Mouse (Mus musculus): ENCODE measurements around the gene Cttn. TPM values are rescaled to one million over a fixed set of nuclear protein-coding genes. Genes with fewer than 3 reads are reported as not detected.
A peak's percentile ranks its signal among the peaks of the same experiment; 100 is the strongest.

The Cttn gene
- polyA plus RNA-seq, 1 experiment from 2014 or later, result 34.1 TPM

DNA sequence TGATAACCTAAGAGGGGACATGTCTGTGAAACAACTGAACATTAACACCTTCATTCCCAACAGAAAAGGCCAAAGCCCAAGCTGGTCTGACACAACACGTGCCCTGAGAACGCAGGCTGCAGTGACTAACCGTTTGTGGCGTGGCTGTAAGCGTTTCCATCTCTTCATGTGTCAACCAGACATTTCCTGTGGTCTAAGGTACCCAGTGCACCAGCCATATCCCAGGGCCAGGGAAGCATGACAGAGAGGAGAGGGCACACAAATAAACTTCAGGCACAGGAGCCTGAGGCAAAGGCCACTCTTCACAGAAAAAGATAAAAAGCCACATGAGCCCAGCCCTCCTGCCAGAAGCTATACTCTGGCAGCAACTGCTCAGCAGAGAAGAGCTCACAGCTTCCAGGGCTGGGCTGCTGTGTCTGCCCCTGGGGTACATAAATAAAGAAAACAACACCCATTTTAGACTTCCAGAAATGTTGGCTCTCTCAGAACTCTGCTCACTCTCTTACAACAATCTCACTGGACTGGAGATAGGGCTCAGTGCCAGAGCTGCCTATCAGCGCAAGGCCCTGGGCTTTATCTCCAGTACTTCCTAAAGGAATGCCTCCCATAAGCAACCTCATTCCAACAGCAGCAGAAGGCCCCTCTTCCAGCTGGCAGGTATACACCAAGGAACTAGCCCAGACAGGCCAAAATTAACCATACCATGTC is 18.4 kb upstream of the Cttn start:
- H3K36me3 ChIP-seq (ENCODE audit: control insufficient read depth, insufficient read depth), result peaks cover 13% of the 10 kb centered on the region

DNA sequence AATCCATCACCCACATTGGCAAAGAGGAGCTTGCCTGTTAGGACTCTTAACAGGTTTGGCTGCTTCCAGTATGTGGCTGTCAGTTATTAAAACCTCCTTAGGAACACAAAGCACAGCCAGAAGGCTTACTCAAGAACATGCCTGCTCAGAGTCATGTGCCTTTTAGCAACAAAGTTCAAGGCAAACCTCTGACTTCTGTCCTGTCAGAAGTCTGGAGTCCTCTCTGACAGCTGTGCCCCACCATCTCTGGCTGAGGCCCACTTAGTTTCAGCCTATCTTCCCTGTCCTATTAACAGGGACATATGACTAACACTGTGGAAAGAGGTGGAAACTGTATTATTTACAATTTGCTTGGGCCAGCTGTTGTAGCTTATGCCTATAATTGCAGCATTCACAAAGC is 9.5 kb upstream of the Cttn start:
- Histone ChIP-seq H3K9ac (ENCODE audit: low read depth, low read length) (no peak overlapping the region), H3K4me3 (ENCODE audit: low read depth, low read length) (no peak overlapping the region), H3K27ac (ENCODE audit: low read length) (no peak overlapping the region), H3K27me3 (ENCODE audit: control insufficient read depth, insufficient read depth, low read depth, low read length) (no peaks in the 10 kb centered on the region), H3K9me3 (replicated peaks; ENCODE audit: control insufficient read depth, low read length) (no peaks in the 10 kb centered on the region), H3K4me2 (ENCODE audit: low read depth, low read length) (no peak overlapping the region), H3K36me3 (ENCODE audit: control insufficient read depth, insufficient read depth) (peaks cover 27% of the 10 kb centered on the region), H3K4me1 (ENCODE audit: control insufficient read depth, low read depth, low read length) (no peaks in the 10 kb centered on the region)
- no peak for ATAC-seq (ENCODE audit: low read depth)

More for the DNA sequence above, 18.4 kb upstream of the Cttn start:
- Histone ChIP-seq H3K9me3 (replicated peaks; ENCODE audit: control insufficient read depth, low read length) (no peaks in the 10 kb centered on the region), H3K27me3 (ENCODE audit: control insufficient read depth, insufficient read depth, low read depth, low read length) (no peaks in the 10 kb centered on the region), H3K4me1 (ENCODE audit: control insufficient read depth, low read depth, low read length) (peaks cover 32% of the 10 kb centered on the region), H3K27ac (ENCODE audit: low read length) (peak overlapping the region; percentile 42; the same call in 1 of the 2 replicates), H3K4me2 (ENCODE audit: low read depth, low read length) (no peak overlapping the region), H3K4me3 (ENCODE audit: low read depth, low read length) (no peak overlapping the region), H3K9ac (ENCODE audit: low read depth, low read length) (no peak overlapping the region)
- 23% methylated on average over 6 of the region's 6 CpGs for WGBS (ENCODE audit: insufficient replicate concordance)
- peak; percentile 33; the same call in 1 of the 2 replicates for ATAC-seq (ENCODE audit: low read depth)

DNA sequence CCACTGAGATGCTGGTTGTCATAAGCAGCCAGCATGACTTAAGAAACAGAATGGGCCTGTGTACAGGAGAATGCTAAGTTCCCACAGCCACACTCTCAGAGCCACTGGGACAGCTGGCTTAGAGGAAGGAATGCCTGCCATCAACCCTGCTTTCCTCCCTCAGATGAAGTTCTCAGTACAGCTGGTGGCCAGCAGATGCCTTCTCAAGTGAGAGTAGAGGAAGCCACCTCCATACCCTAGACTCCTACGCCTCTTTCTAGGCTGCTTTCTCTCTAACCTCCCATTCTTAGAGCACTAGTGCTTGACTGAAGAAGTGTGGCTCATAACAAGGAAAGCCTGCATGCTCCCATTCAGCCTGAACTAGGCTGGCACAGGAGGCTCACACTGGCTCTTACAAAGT is 8.8 kb upstream of the Cttn start:
- Histone ChIP-seq H3K9ac (ENCODE audit: low read depth, low read length) (no peak overlapping the region), H3K27ac (ENCODE audit: low read length) (no peak overlapping the region), H3K4me1 (ENCODE audit: control insufficient read depth, low read depth, low read length) (no peaks in the 10 kb centered on the region), H3K27me3 (ENCODE audit: control insufficient read depth, insufficient read depth, low read depth, low read length) (no peaks in the 10 kb centered on the region), H3K4me3 (ENCODE audit: low read depth, low read length) (no peak overlapping the region), H3K36me3 (ENCODE audit: control insufficient read depth, insufficient read depth) (peaks cover 26% of the 10 kb centered on the region), H3K4me2 (ENCODE audit: low read depth, low read length) (no peak overlapping the region), H3K9me3 (replicated peaks; ENCODE audit: control insufficient read depth, low read length) (no peaks in the 10 kb centered on the region)
- 86% methylated on average over 1 of the region's 1 CpGs for WGBS (ENCODE audit: insufficient replicate concordance)
- no peak for ATAC-seq (ENCODE audit: low read depth)

DNA sequence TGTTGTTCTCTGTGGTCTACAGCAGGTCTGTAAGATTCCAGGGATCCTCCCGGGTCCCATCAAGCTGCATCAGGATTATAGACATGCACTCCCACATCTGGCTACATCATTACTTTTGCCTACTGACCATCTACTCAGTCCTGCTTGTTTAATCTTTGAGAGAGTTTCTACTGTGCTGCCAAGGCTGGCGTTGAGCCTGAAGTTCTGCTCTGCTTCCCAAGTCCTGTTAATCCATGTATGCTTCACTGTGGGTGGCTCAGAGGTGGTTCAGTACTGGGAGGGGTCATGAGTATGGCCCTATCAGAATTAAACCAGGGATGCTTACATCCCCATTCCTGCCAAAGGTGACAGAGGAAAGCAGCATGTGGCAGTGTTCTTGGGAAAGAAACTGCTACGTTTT is 4.9 kb upstream of the Cttn start:
- Histone ChIP-seq H3K9ac (ENCODE audit: low read depth, low read length) (no peak overlapping the region), H3K4me2 (ENCODE audit: low read depth, low read length) (no peak overlapping the region), H3K9me3 (replicated peaks; ENCODE audit: control insufficient read depth, low read length) (no peaks in the 10 kb centered on the region), H3K27ac (ENCODE audit: low read length) (no peak overlapping the region), H3K36me3 (ENCODE audit: control insufficient read depth, insufficient read depth) (peaks cover 4% of the 10 kb centered on the region), H3K4me1 (ENCODE audit: control insufficient read depth, low read depth, low read length) (peaks cover 5% of the 10 kb centered on the region; the same call in 1 of the 2 replicates), H3K27me3 (ENCODE audit: control insufficient read depth, insufficient read depth, low read depth, low read length) (no peaks in the 10 kb centered on the region), H3K4me3 (ENCODE audit: low read depth, low read length) (no peak overlapping the region)
- 76% methylated on average over 3 of the region's 3 CpGs for WGBS (ENCODE audit: insufficient replicate concordance)
- no peak for ATAC-seq (ENCODE audit: low read depth)

DNA sequence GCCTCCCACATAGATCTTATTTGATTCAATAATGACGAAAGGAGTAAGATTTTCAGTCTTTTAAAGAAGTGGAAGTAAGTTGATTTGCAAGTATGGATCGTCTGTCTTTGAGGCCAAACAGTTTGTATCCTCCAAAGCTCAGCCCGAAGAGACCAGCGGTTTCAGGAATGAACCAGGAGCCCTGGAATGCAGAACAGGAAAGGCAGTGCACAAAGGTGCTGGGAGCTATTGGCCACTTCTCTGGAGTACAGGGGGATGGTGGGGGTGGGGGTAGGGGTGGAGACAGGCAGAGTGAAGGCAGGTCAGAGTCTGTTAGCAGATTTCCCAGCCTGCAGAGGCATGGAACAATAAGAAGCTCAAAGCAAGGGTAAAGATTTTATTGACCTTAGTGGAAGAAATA is 2.7 kb upstream of the Cttn start:
- peaks cover 16% of the 10 kb centered on the region for H3K4me1 ChIP-seq (ENCODE audit: control insufficient read depth, low read depth, low read length)
- H3K27me3 ChIP-seq (ENCODE audit: control insufficient read depth, insufficient read depth, low read depth, low read length), result no peaks in the 10 kb centered on the region
- H3K9ac ChIP-seq (ENCODE audit: low read depth, low read length), result no peak overlapping the region
- H3K27ac ChIP-seq (ENCODE audit: low read length), result no peak overlapping the region
- ATAC-seq (ENCODE audit: low read depth), result no peak
- 45% methylated on average over 4 of the region's 4 CpGs for WGBS (ENCODE audit: insufficient replicate concordance)
- no peaks in the 10 kb centered on the region for H3K9me3 ChIP-seq (replicated peaks; ENCODE audit: control insufficient read depth, low read length)
- H3K4me2 ChIP-seq (ENCODE audit: low read depth, low read length), result no peak overlapping the region
- H3K36me3 ChIP-seq (ENCODE audit: control insufficient read depth, insufficient read depth), result peaks cover under 1% of the 10 kb centered on the region; the same call in 1 of the 2 replicates
- no peak overlapping the region for H3K4me3 ChIP-seq (ENCODE audit: low read depth, low read length)

DNA sequence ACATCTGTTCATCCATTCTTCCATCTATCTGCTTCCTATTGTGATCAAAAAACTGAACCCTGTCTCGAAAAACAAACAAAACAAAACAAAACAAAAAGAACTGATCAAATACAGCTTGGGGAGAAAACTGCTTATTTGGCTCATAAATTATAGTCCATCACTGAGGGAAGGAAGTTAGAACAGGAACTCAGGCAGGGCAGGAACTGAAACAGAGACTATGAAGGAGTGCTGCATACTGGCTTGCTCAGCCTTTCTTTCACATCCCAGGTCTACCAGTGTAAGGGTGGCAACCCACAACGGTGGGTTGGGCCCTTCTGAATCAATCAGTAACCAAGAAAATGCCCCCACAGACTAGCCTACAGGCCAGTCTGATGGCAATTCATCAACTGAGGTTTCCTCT is 294 bp upstream of the Cttn start:
- H3K36me3 ChIP-seq (ENCODE audit: control insufficient read depth, insufficient read depth), result no peaks in the 10 kb centered on the region
- H3K4me3 ChIP-seq (ENCODE audit: low read depth, low read length), result peak overlapping the region; percentile 85
- ATAC-seq (ENCODE audit: low read depth), result no peak
- H3K4me1 ChIP-seq (ENCODE audit: control insufficient read depth, low read depth, low read length), result peaks cover 16% of the 10 kb centered on the region
- no peaks in the 10 kb centered on the region for H3K9me3 ChIP-seq (replicated peaks; ENCODE audit: control insufficient read depth, low read length)
- H3K9ac ChIP-seq (ENCODE audit: low read depth, low read length), result peak overlapping the region; percentile 86; the same call in 1 of the 2 replicates
- WGBS (ENCODE audit: insufficient replicate concordance), result 45% methylated on average over 2 of the region's 2 CpGs
- peak overlapping the region; percentile 44 for H3K27ac ChIP-seq (ENCODE audit: low read length)
- no peaks in the 10 kb centered on the region for H3K27me3 ChIP-seq (ENCODE audit: control insufficient read depth, insufficient read depth, low read depth, low read length)
- peak overlapping the region; percentile 88 for H3K4me2 ChIP-seq (ENCODE audit: low read depth, low read length)

DNA sequence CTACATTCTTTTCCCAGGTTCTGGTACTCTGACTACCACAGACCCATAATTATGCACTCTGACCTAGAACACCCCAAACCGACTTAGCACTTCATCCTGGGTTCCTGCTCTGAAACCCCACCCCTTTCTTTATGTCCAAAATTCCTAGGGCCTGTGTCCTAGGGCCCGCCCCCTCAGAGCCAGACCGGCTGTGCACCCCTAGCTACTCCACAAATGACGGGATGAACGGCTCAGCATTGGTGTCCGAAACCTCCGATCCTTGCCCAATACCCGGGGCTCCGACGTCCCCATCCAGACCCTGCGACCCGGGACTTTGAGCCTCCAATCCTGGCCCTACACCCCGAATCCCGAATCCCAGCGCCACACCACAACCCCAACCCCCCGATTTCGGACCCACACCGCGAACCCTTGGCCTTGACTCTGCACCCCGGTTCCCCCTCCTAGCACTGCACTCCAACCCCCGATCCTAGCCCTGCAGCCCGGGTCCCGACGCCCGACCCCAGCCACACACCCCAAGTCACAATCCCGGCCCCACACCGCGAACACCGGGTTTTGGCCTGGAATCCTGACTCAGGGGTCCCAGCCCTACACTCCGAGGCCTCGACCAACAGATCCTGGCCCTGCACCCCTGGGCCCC is 783 bp downstream of the Cttn start:
- peak overlapping the region; percentile 88 for H3K4me2 ChIP-seq (ENCODE audit: low read depth, low read length)
- WGBS (ENCODE audit: insufficient replicate concordance), result 11% methylated on average over 31 of the region's 31 CpGs
- H3K9me3 ChIP-seq (replicated peaks; ENCODE audit: control insufficient read depth, low read length), result no peaks in the 10 kb centered on the region
- no peak for ATAC-seq (ENCODE audit: low read depth)
- H3K27ac ChIP-seq (ENCODE audit: low read length), result peak overlapping the region; percentile 70
- peaks cover 16% of the 10 kb centered on the region for H3K4me1 ChIP-seq (ENCODE audit: control insufficient read depth, low read depth, low read length)
- no peaks in the 10 kb centered on the region for H3K27me3 ChIP-seq (ENCODE audit: control insufficient read depth, insufficient read depth, low read depth, low read length)
- peak overlapping the region; percentile 86 for H3K9ac ChIP-seq (ENCODE audit: low read depth, low read length)
- no peaks in the 10 kb centered on the region; the same call in 1 of the 2 replicates for H3K36me3 ChIP-seq (ENCODE audit: control insufficient read depth, insufficient read depth)
- H3K4me3 ChIP-seq (ENCODE audit: low read depth, low read length), result peak overlapping the region; percentile 85

DNA sequence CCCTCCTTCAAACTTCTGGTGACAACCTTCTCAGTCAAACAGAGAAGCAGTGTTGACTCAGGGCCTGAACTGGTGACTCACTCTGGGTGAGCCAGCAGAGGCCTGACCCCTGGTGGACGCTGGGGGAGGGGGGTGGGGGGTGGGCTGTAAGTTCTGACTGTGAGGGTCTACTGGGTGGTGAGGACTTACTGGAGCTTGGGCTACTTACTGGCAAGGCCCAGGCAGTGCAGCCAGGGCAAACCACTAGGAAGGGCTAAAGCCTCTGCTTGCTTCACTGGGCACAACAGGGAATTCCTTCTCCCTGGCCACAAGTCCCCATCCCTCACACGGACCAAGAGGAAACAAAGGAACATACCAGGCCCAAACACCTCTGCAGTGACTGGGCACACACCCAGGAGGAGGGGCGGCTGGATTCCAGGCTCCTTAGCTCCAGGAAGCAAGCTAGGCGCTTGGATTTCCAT is 1.6 kb downstream of the Cttn start:
- Histone ChIP-seq H3K9me3 (replicated peaks; ENCODE audit: control insufficient read depth, low read length) (no peaks in the 10 kb centered on the region), H3K4me1 (ENCODE audit: control insufficient read depth, low read depth, low read length) (peaks cover 16% of the 10 kb centered on the region), H3K36me3 (ENCODE audit: control insufficient read depth, insufficient read depth) (no peaks in the 10 kb centered on the region; the same call in 1 of the 2 replicates), H3K4me2 (ENCODE audit: low read depth, low read length) (peak overlapping the region; percentile 88), H3K27me3 (ENCODE audit: control insufficient read depth, insufficient read depth, low read depth, low read length) (no peaks in the 10 kb centered on the region), H3K4me3 (ENCODE audit: low read depth, low read length) (peak overlapping the region; percentile 85), H3K27ac (ENCODE audit: low read length) (peak overlapping the region; percentile 34; the same call in 1 of the 2 replicates), H3K9ac (ENCODE audit: low read depth, low read length) (peak overlapping the region; percentile 86; the same call in 1 of the 2 replicates)
- ATAC-seq (ENCODE audit: low read depth), result no peak
- 43% methylated on average over 4 of the region's 4 CpGs for WGBS (ENCODE audit: insufficient replicate concordance)

DNA sequence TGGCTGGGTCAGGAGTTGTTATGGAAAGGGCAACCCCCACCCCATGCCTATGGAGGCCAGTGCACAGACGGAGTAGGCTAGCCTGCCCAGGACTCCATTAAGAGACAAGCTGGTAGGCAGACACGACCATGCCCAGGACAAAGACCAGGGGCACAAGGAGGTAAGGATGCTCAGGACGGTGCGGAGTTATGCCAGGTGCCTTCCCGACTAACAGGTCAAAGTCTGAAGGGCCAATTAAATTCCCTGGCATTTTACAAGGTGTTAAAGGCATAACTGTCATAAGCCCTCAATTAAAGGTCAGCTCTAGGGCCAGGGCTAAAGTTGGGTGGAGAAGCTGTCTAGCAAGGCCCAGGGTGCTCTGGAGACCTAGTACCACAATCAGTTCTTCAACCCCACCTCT is 2.1 kb downstream of the Cttn start:
- peaks cover 16% of the 10 kb centered on the region for H3K4me1 ChIP-seq (ENCODE audit: control insufficient read depth, low read depth, low read length)
- no peak overlapping the region for H3K4me3 ChIP-seq (ENCODE audit: low read depth, low read length)
- no peak overlapping the region for H3K4me2 ChIP-seq (ENCODE audit: low read depth, low read length)
- H3K36me3 ChIP-seq (ENCODE audit: control insufficient read depth, insufficient read depth), result no peaks in the 10 kb centered on the region; the same call in 1 of the 2 replicates
- WGBS (ENCODE audit: insufficient replicate concordance), result 70% methylated on average over 5 of the region's 5 CpGs
- H3K9ac ChIP-seq (ENCODE audit: low read depth, low read length), result no peak overlapping the region
- no peaks in the 10 kb centered on the region for H3K9me3 ChIP-seq (replicated peaks; ENCODE audit: control insufficient read depth, low read length)
- no peak overlapping the region for H3K27ac ChIP-seq (ENCODE audit: low read length)
- no peaks in the 10 kb centered on the region for H3K27me3 ChIP-seq (ENCODE audit: control insufficient read depth, insufficient read depth, low read depth, low read length)
- no peak for ATAC-seq (ENCODE audit: low read depth)

All from liver, embryonic 16.5 days (tissue).